Mouse (Mus musculus) adrenal gland (tissue): ENCODE data around the gene Frem2.

ENCODE experiments used
- intact Hi-C: fragments of 180-260 bp; cut with DNase I; formaldehyde crosslinking; loops from one replicate; pipeline ENCODE4 v1.15.1; 2025

Frem2 gene

DNA sequence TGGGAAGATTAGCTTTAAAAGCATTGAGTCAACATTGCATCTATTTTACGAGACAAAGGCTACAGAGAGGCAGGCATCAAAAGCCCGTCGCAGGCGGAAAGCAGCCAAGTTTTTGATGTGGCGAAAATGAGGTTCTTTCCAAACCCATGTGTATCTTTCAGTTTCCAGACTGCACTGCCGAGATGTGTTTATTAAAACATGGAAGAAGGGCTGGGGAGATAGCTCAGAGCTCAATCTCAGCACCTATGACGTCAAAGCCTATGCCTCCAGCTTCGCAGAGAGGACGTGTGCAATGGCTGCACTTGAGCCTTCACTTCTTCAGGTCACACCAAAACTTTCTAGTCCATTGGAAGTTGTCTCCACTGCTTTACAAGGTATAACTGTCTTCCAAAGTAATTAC is 98.9 kb downstream of the Frem2 start:
- intact Hi-C loops = no loop called here

DNA sequence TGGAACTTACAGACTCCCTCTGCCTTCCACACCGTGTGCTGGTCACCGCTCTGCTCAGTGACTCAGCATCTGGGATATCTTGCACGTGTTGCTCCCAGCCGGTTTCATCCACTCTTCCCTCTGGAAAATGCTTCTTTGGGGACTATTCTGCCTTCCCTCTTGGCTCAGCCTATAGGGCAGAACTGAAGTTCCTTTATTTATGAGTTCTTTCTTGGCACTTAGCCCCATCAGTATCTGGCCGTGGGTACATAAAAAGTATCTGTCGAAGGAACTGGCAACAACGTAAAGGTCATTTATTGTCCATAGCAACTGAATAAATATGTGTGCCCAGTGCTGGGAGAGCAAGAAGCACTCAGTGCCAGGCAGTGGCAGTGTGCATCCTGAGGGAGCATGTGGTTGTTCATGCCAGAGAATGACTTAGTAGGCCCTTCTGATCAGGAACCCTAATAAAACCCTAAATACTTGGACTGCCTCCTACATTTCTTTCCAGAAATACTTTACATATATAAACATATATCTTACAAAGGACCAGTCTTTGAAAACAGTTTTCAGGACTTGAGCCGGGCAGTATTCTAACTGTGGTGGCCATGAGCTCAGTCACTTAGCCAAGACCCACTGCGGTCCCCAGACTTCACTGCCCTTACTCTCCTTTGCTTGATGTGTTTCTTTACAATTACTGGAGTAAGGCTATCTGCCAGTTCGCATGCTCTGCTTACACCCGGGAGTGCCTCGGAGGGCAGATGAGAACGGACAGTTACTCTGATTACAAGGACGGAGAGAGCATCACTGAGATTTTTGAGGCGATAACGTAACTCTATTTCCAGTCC is 99.6 kb downstream of the Frem2 start:
- intact Hi-C loops = no loop called here

DNA sequence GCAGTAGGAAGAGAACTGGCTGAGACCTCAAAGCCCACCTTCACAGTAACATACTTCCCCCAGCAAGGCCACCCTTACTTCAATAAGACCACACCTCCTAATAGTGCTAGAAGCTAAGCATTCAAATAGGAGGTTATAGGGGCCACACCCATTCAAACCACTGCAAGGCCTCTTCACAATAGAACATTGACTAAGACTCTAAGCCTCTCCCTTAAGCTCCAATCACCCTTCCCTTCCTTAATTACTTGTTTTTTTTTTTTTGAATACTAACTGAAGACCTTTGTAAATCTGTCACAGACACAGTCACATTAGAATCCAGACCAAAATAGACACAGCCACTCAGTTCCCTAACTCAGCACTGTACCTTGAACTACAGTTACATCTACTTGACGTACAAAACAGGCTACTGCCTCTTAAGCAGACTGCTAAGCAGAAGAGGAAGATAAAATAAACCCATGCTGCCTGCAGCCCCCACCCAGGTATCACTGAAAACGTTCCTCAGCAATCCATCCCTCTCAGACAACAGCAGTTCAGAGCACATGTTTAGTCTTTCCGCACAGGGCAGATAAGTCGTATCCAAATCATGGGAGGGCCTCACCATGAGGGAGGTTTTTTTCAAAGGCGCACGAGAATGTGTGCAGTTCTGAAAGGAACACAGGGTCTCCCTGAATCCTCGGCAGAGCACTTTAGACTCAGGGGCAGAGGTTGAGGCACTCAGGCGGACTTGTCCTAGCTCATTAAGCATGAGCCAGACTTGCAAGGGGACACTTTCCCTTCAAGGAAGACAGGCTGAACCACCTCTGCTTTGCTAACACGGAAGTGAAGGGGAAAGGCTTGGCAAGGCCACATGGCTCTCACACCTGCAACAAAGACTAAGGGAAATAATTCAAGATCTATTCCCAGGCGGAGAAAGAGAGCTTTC is 101.9 kb downstream of the Frem2 start:
- intact Hi-C loops = no loop called here

DNA sequence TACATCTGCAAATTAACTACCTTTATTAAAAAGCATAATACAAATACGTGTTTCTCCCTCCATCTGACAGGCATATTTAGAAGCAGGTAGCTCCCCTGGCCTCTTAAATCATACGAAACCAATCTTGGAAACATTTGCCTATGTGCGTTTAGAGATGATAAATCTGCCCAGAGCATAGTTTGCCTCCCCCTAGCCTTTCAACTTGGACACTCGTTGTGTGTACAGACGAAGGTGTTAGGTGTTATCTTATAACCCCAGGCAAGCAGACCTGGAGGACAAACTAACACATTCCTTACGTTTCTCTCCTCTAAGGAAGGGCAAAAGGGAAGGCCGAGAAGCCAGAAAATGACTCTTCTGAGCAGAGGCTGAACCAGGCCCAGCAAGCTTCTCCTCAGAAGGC is 104.5 kb downstream of the Frem2 start:
- intact Hi-C loops = no loop called here

DNA sequence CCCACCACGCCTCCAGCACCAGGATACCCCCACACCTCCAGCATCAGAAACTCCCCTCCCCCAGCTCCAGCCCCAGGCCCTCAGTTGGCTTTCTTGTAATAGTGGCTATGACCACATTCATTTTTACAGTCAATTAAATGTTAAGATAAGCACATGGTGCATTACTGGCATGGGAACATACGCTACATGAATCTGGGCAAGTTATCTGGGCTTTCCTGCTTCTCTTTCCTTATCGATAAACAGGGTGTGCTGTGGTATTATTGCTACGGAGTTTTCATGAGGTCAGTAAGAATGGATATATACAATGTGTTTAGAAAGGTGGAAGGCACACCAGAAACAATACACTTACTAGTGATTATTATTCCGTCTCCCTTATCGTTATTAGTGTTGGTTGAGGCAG is 125.1 kb downstream of the Frem2 start:
- intact Hi-C loops = no loop called here

DNA sequence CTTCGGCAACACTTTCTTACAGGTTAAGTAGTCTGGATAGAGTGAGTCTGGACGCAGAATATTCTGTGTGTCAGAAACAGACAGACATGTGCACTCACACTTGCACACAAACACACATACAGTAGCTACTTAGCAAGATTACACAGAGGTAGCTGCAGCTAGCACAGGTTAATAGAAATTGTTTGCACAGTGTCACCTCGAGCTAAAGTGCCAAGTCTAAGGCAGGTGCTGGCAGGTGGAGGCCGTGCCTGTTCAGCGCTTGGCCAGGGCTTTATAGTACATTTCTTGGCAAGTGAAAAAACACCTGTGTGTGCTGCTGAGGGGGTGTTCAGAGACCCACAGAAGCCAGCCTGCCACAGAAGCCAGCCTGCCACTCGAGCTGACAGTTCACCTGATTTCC is 126.8 kb downstream of the Frem2 start:
- intact Hi-C loops = no loop called here

DNA sequence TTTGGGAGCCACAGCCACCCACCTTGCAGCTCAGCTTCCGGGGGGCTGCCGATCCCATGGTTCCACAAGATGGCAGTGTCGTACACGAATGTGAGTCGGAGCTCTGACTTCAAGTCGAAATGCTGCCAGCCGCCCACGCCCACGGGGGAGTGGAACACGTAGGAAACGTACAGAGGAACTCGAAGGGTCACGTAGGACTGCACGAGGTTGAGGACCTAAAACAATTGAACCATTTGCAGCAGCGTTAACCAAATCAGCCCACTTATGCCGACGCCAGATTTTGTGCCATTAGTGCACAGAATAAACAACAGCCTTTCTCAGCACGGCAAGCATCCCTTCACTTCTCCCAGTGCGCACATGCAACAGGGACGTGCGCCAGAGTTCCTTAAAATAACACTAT is 131.4 kb downstream of the Frem2 start:
- intact Hi-C loops = loop anchor here (5.0 kb wide), 2 partner anchors 207 to 302 kb away; no protein-coding TSS in a partner anchor

DNA sequence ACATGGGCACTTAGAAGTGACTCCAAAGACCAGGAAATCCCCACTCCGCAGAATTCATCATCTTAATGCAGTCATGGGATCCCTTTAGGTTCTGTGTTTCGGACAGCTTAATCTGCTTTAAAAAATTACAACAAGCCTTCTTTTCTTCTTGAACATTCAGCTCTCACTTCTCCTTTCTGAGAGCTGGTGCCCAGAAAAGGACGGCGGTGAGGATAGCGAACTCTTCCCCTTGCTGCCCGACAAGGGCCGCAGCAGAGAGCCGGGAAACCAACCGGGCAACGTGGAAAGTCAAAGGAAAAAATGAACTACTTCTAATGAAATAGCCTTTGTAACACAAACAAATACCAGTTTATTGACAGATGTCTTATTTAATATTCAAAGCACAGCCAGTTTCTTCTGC is 134.4 kb downstream of the Frem2 start:
- intact Hi-C loops = no loop called here

DNA sequence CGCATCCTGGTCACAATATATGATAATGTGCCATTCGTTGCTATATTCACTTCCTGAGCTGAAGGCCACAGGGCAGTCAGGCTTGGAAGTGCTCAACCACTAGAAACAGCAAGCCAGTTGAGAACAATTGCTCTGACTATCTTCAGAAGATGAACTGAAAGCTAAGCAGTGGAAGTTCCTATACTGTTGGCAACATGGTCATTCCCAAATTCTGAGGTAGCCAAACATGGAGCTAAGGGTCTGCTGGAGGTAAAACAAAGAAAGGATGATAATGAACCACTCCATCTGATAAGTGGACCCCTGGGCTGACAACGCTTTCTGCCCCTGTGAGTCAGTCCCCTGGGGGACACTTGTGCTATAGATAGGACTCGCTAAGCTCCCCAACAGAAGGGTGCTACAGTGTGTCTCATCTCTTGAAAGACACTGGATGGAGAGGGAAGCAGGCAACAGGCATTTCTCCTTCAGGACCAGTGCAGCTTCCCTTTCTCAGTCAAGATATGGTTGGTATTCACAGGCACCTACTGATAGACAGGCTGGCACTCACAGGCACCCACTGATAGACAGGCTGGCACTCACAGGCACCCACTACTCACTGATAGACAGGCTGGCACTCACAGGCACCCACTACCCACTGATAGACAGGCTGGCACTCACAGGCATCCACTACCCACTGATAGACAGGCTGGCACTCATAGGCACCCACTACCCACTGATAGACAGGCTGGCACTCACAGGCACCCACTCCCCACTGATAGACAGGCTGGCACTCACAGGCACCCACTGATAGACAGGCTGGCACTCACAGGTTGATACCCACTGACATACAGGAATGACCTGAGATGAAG is 142.7 kb downstream of the Frem2 start:
- intact Hi-C loops = no loop called here

DNA sequence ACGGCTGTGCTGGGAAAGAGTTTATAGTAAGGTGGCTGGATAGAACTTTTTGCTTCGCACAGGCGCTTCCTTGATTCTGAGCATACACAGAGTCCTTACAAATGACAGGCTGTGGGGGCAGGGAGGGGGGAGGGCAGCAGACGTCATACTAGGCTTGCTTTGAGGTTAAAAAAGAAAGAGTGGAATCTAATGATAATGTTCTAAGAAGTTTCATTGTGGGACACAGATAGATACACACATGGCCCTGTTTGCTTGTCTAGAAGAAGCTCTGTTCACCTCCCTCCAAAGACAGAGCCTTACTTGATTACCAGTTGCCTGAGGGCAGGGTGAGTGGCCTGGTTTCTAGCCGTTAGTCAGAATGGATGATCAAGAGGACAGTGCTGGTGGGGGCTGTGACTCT is 144.1 kb downstream of the Frem2 start:
- intact Hi-C loops = no loop called here

DNA sequence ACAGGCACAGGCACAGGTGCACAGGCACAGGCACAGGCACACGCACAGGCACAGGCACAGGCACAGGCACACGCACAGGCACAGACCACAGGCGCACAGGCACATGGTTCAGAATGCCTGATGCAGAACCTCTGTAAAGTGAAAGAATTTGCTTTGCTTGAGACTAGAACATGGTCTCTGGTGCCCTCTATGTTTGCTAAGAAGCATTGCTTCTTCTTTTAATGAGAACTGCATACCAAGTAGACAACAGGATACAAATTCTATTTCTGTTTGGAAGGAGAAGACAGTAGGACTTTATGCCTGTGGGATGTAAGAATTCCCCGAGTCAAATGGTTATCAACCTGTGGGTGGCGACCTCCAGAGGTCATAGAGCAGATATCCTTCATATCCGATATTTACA is 154.7 kb downstream of the Frem2 start:
- intact Hi-C loops = no loop called here

DNA sequence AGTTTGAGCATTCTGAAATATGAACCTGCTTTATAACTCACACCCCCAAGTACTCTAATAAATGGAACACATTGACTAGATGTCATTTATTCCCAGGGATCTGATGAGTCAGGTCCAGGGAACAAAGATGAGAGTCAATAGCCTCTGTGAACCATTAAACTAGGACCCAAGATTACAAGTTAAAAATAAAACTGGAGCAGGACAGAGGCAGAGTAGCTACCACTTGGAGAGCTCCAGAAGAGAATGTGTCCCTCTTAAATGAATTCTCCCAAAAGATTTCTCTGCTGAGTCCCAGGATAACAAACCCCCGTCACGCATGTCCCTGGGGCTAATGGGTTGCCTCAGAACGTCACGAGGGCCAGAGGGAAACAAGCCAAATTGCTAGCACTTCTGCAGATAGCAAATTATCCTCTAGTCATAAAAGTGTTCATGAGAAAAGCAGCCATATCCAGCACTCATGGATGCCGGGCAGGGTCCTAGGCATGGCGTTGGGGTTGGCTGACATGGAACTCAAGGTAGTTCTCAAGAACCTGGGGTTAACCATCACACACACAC is 158.7 kb downstream of the Frem2 start:
- intact Hi-C loops = no loop called here

DNA sequence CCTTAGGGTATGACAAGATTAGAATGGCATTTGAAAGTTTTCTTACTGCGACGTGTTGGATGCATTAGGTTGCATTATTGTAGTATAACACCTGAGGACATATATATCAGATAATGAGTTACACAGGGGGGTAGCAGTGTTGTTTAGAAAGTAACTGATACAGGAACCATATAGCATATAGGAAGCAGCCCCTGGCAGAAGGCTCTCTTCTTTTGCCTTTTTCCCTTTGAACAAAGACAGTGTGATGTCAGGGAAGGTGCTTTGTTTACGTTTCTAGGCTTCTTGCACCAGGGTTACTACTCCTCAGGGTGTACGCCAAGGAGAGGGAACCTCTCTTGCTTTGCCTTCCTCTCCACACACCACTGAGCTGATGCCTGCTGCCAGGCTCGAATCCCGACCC is 168.8 kb downstream of the Frem2 start, which contains the start of gene Stoml3:
Gene Stoml3, plus strand, starts transcription at position 301 of the 400 bp plus-strand sequence.
- intact Hi-C loops = no loop called here

DNA sequence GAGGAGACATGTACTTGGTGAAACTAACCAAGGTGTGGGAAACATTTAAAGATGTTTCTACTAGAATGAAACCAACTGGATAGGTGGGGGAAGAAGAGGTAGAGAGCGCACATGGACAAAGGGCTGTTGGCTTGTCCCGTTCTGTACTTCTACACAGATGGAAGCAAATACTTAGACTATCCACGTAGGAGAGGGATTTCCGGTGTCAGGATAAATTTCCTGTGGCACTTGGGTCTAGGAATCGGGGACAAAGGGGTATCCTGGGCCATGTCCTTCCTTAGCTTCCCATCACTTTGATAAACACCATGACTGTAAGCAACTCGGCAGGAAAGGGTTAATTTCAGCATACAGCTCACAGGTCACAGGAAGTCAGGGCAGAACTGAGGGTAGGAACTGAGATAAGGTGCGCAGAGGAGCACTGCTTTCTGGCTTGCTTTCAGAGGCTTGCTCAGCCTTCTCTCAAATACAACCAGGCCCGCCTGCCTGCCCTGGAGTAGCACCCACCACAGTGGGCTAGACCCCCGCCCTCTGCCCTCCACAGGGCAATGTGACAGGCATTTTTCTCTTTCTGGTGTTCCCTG is 170.1 kb downstream of the Frem2 start:
- intact Hi-C loops = no loop called here

DNA sequence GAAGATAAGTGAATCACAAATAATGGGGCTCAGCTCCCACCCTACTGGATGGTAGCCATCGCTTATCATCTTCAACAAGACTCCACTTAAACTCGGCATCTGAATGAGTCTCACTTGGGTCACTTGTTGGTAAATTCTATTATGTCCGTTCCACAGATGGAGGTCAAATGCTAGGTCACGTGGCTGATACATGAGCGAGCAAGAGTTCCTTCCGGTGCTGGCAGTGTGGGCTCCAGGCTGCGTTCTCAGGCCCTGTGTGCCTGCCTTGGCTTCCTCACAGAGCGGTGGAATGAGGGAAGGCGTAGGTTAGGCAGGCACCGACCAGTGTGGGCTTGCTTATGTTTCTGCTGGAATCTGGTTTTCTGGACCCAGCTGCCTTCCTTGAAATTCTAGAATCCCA is 170.6 kb downstream of the Frem2 start:
- intact Hi-C loops = no loop called here

DNA sequence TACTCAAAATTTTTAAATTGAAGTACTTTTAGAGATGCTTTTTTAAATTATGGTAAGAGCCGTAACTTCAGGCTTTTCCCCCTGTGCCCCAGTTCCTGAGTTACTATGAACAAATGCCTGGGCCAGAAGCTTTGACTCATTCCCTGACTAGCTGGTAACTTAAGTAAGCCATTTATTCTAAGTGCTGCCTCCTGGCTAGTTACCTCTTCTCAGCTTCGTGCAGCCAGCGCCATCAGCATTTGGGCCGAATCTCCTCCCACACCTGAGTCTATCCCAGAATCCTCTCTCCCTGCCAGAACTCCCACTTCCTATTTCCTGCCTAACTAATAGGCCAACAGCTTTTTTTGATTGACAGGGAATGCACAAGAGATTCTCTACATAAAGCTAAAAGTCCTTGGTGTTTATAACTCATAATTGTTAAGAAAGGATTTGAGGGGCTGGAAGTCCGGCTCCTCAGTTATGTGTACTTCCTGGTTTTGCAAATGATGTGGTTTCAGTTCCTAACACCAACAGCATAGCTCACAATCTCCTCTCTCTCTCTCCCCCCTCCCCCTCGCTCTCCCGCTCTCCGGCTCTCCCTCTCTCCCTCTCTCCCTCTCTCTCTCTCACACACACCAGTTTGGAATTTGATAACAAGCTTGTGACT is 173.6 kb downstream of the Frem2 start:
- intact Hi-C loops = no loop called here

DNA sequence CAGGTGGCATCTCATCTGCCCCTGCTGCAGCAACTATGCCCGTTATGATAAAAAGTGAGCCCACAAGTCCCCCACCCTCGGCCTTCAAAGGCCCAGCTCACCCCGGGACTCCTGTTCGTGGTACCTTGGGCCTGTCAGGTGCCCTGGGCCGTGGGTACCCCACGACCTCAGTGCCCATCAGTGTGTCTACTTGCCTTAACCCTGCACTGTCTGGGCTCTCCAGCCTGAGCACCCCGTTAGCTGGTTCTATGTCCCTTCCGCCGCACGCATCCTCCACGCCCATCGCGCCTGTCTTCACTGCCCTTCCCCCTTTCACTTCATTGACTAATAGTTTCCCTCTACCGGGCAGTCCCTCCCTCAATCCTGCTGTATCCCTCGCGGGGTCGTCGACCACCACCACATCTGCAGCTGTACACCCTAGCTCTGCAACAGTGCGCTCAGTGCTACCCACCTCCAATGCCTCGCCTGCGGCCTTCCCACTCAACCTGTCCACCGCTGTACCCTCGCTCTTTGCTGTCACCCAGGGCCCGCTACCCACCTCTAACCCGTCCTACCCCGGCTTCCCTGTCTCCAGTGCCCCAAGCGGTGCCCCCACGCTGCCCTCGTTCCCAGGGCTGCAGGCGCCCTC is 178.6 kb downstream of the Frem2 start:
- intact Hi-C loops = no loop called here

DNA sequence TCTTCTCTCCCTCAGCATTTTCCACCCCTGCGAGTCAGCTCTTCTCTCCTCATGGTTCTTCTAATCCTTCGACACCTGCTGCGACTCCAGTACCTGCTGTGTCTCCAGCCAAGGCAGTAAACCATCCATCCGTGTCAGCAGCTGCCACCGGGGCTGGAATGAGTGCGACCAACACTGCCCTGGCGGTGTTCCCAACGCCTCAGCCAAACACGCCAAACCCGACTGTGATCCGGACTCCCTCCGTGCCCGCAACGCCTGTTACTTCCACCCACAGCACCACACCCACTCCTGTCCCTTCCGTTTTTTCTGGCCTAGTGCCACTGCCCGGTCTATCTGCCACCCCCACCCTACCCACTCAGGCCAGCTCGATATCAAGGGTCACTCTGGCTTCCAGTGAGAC is 179.7 kb downstream of the Frem2 start:
- intact Hi-C loops = no loop called here

DNA sequence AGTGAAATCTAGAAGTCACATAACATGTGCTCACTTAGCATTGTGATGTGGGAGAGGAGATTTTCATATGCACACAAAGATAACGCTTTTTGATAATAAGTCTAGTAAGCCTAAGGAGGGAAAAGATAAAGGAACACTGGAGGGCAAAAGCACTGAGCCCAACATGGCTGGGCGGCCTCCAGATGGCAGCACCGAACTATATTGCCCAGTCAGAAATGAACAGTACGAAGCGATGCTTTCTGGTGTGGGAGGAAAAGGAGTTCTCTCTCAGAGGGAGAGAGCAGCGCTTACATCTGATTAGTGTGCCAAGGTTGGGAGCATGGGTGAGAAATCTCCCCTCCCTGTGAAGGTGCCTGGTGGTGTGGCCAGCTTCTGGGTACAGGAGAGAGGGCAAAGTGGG is 181.3 kb downstream of the Frem2 start:
- intact Hi-C loops = no loop called here

DNA sequence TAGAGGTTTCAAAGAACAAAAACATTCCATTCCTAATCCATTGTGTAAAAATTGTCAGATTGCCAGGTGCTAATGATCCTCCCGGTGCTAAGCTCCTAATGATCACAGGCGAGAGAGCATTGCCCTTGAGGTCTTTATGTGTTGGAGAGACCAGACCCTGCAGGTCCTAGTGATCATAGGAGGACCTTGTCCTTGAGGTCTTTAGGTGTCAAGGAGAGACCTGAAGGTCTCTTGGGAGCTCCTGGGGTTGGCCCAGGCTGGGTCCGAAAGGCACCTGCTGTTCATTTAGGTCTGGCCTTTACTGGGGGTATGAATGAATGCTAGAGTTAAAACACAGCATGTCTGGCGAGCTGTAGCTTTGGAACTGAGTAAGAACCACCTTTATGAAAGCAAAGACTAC is 183.0 kb downstream of the Frem2 start:
- intact Hi-C loops = no loop called here
